Mouse (Mus musculus) lung, postnatal 0 days (tissue): ENCODE data around the gene Chp2.

Experiments used
- CTCF ChIP-seq: IDR thresholded peaks from 2 replicates; pipeline ENCODE4 v1.5.1; 2016; ENCODE audit warnings: antibody characterized with exemption, mild to moderate bottlenecking
- EP300 ChIP-seq: IDR thresholded peaks from 2 replicates; pipeline ENCODE4 v1.6.1; 2016; ENCODE audit warnings: antibody characterized with exemption, mild to moderate bottlenecking, control low read depth

GRCm38 (mm10) chr7:122244584-122244983, 25.3 kb downstream of the Chp2 start:
- TF ChIP-seq CTCF (no peak), EP300 (no peak)
